In the genomic region with DNA sequence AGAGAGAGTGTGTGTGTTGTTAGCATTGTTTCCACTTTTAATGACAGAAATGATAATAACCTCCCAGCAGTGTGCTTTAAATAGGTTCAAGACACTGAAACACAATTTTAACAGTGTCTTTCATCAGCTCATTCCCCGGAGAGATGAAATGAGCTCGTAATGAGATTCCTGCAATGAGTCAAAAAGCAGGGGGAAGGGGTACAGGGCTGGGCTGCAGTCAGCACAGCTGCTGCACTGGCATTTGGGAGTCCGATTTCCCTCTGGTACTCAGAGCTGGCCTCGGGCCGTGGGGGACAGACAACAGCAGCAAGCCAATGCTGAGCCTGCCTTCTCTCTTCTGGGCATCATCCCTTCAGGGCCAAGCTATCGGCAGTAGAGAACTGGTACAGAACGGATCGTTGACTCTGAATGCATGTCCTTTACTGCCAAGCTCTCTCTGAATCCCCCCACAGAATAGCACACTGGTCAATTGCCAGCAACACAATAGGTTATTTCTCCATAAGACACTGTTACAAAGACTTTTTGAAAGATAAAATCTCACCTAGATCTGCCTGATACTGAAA, we compare ENCODE assay signal across 13 mouse cellular contexts. TPM values are rescaled to one million over a fixed set of nuclear protein-coding genes. Genes with fewer than 3 reads are reported as not detected.
DNase-seq lines count a peak whose midpoint lies in the region; ATAC-seq and TF ChIP-seq lines count a peak whose summit lies in the region.
"Had no signal": no experiment of that assay in that cellular context is flagged by ENCODE, and none has a peak within 500 bp of the region (broad histone marks: within the 10 kb centered on the region; RNA-seq: fewer than 3 reads in every experiment).

No protein-coding gene starts in this region.

- H3K9me3 ChIP-seq in forebrain, embryonic 14.5 days (replicated peaks; ENCODE audit: control insufficient read depth, low read length) = no peaks in the 10 kb centered on the region
- H3K9me3 ChIP-seq in forebrain, embryonic 10.5 days = no peaks in the 10 kb centered on the region
- H3K9me3 ChIP-seq in hindbrain, postnatal 0 days (ENCODE audit: low read length) = no peaks in the 10 kb centered on the region

- no peak overlapping the region for H3K27ac ChIP-seq in forebrain, embryonic 14.5 days (ENCODE audit: low read depth, low read length)
- no peak overlapping the region for H3K27ac ChIP-seq in forebrain, embryonic 10.5 days
- peak overlapping the region; percentile 38; the same call in 1 of the 2 replicates for H3K27ac ChIP-seq in hindbrain, postnatal 0 days
- H3K27ac ChIP-seq: limb, embryonic 12.5 days had no signal

- H3K36me3 ChIP-seq in forebrain, embryonic 14.5 days (ENCODE audit: control insufficient read depth, insufficient read depth, low read length) = no peaks in the 10 kb centered on the region
- no peaks in the 10 kb centered on the region for H3K36me3 ChIP-seq in forebrain, embryonic 10.5 days (replicated peaks)
- no peaks in the 10 kb centered on the region for H3K36me3 ChIP-seq in hindbrain, postnatal 0 days (ENCODE audit: insufficient read depth, low read length)
- H3K36me3 ChIP-seq: limb, embryonic 12.5 days had no signal

- H3K9ac ChIP-seq in forebrain, embryonic 14.5 days (ENCODE audit: low read length) = no peak overlapping the region
- H3K9ac ChIP-seq in hindbrain, postnatal 0 days (replicated peaks; ENCODE audit: low read length) = no peak overlapping the region
- H3K9ac ChIP-seq: limb, embryonic 12.5 days had no signal

- peak; percentile 28 for DNase-seq in forebrain, embryonic 14.5 days (ENCODE audit: low spot score)
- no peak for DNase-seq in forebrain, embryonic 10.5 days (ENCODE audit: extremely low spot score, low spot score)
- DNase-seq in right cerebral cortex, adult 18-20 months = peak; percentile 16
- DNase-seq in right cerebral cortex, postnatal 4 days = no peak
- DNase-seq in hindbrain, postnatal 0 days (ENCODE audit: low spot score) = peak; percentile 60
- DNase-seq in right cerebral cortex, postnatal 14 days = peak; percentile 14
- DNase-seq in kidney, adult 9 months = no peak
- no peak for DNase-seq in urinary bladder, adult 2 months (ENCODE audit: low spot score)
- DNase-seq: adrenal gland, postnatal 14 days; cerebellum, adult 18-20 months; kidney, postnatal 36 days; lung, adult 2 months had no signal

- no peaks in the 10 kb centered on the region for H3K27me3 ChIP-seq in forebrain, embryonic 14.5 days (replicated peaks; ENCODE audit: control insufficient read depth, insufficient read depth, low read length)
- no peaks in the 10 kb centered on the region for H3K27me3 ChIP-seq in forebrain, embryonic 10.5 days (ENCODE audit: poor library complexity, severe bottlenecking)
- no peaks in the 10 kb centered on the region for H3K27me3 ChIP-seq in hindbrain, postnatal 0 days (ENCODE audit: insufficient read depth, low read length)
- H3K27me3 ChIP-seq: limb, embryonic 12.5 days had no signal

- no peak for ATAC-seq in forebrain, embryonic 14.5 days
- ATAC-seq in hindbrain, postnatal 0 days = no peak

- no peaks in the 10 kb centered on the region for H3K4me1 ChIP-seq in forebrain, embryonic 14.5 days (ENCODE audit: control insufficient read depth, insufficient read depth, low read length)
- H3K4me1 ChIP-seq in forebrain, embryonic 10.5 days = peaks cover 8% of the 10 kb centered on the region
- no peaks in the 10 kb centered on the region; the same call in 1 of the 2 replicates for H3K4me1 ChIP-seq in hindbrain, postnatal 0 days (ENCODE audit: insufficient read depth, low read length)

- 27% methylated on average over 8 of the region's 8 CpGs for WGBS in forebrain, embryonic 14.5 days
- WGBS in forebrain, embryonic 10.5 days = 56% methylated on average over 8 of the region's 8 CpGs
- whole genome bisulfite sequencing in hindbrain, postnatal 0 days = 16% methylated on average over 7 of the region's 8 CpGs

- TF ChIP-seq CTCF in hindbrain, postnatal 0 days (IDR thresholded peaks at IDR 0.05; ENCODE audit: low read depth) = no peak

- H3K4me3 ChIP-seq in forebrain, embryonic 14.5 days (ENCODE audit: low read depth, low read length) = no peak overlapping the region
- no peak overlapping the region for H3K4me3 ChIP-seq in forebrain, embryonic 10.5 days
- no peak overlapping the region for H3K4me3 ChIP-seq in hindbrain, postnatal 0 days (ENCODE audit: low read length)
- H3K4me3 ChIP-seq: limb, embryonic 12.5 days had no signal

- H3K4me2 ChIP-seq in forebrain, embryonic 14.5 days (ENCODE audit: low read length) = no peak overlapping the region
- no peak overlapping the region for H3K4me2 ChIP-seq in hindbrain, postnatal 0 days (ENCODE audit: low read depth, low read length)
- H3K4me2 ChIP-seq: limb, embryonic 12.5 days had no signal

RNA-seq across cellular contexts. Expression of a gene that starts 34.7 kb away (rescaled TPM):
- polyA plus RNA-seq in forebrain, embryonic 14.5 days (2014; fragmentation: Nextera tagmentation; extraction: Ambion mirVana) = 150 and 154 TPM in 2 replicates
- polyA plus RNA-seq in forebrain, embryonic 10.5 days (2016; fragmentation: Nextera tagmentation; extraction: Ambion mirVana) = 124 and 131 TPM in 2 replicates
- total RNA-seq in hindbrain, postnatal 0 days (2014; rRNA removed) = 66.6 and 98.0 TPM in 2 replicates
- 130 and 131 TPM in 2 replicates for polyA plus RNA-seq in hindbrain, postnatal 0 days (2015; fragmentation: Nextera tagmentation; extraction: Ambion mirVana)
- polyA plus RNA-seq in urinary bladder, adult 2 months (2012; rRNA removed) = 70.1 and 72.7 TPM in 2 replicates

Comparison
In these comparisons a context has a peak if more than half of its experiments do, and no peak if none do; other contexts are left out.
1. DNase-seq: peak in forebrain, embryonic 14.5 days (single experiment), right cerebral cortex, adult 18-20 months (single experiment), hindbrain, postnatal 0 days (single experiment) and right cerebral cortex, postnatal 14 days (single experiment); none in forebrain, embryonic 10.5 days (single experiment), right cerebral cortex, postnatal 4 days (single experiment), kidney, adult 9 months (single experiment) and urinary bladder, adult 2 months (single experiment).